Mouse (Mus musculus) left cerebral cortex, postnatal 25 days (tissue): ENCODE results near the gene Psg16. TPM values are rescaled to one million over a fixed set of nuclear protein-coding genes. Genes with fewer than 3 reads are reported as not detected.

Experiments used
- DNase-seq, 2 experiments: peaks; one replicate each; pipeline ENCODE4 v3.0.0; 2022; ENCODE audit warnings: low spot score in 2 of 2, mixed read lengths in 1 of 2
- intact Hi-C: fragments of 180-260 bp; cut with DNase I; formaldehyde crosslinking; loops from one replicate; pipeline ENCODE4 v1.15.1; 2025
- total RNA-seq, 2 experiments: library from RNA; stranded (reverse); gene quantifications; 2 replicates each; pipeline ENCODE4 v1.2.3; 2021

Gene Psg16
- total RNA-seq = 1 to 10 TPM; 4.1 to 5.5 TPM

DNA sequence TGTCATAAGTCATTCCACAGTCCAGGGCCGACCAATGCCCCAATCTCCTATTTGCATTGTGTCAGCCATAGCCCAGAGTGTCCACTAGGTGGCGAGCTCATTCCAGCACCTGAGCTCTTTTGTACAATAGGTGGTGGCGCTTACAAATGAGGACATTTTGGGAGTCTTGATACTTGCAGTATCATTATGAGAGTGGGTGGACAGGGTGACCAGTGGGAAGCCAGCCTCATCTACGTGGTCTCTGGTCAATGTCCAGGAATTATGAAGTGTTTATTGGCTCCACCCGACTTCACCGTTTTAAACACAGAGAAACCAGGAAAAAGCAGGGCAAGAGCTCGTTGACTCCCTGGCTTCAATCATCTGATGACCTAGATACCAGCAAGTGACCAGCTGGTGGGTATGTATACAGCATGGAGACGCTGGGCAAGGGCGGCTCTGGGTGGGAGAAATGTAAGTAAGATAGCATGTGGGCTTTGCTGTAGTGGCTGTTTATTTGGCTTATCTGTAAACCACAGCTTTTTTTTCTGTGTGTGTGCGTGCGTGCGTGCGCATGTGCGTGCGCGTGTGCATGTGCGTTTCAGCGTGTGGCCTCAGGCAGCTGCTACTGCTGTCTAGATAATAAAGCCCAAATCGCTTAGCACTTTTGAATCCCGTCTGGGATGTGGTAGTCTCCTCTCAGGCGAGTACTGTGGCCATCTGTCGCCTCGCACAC, at the start of gene Psg16:
Gene Psg16, plus strand, starts transcription at position 137 of the 712 bp plus-strand sequence.
- peak; percentile 68 to 74 for DNase-seq
- intact Hi-C loops = loop anchor here (2.0 to 5.0 kb wide), 2 partner anchors 1605 to 1798 kb away; partner anchors contain the start of gene Pglyrp1

DNA sequence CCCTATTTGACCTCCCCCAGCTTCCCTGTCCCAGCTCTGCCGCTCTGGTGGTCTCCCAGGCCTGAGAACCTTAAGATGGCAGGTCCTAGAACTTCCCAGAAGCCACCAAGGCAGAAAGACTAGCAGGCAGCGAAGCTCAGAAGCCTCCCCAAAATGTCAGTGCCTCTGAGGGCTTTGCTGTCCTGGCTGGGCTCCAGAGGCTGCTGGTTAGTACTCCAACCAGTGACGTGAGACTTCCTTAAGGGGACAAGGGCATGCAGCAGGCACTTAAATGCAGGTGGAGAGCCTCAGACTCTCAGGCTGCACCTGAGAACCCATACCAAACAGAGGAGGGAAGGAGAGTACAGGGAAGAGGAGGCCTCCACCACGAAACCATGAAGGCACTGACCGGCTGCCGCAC, 49.7 kb upstream of the Psg16 start:
- intact Hi-C loops = no loop called here
- no peak for DNase-seq

DNA sequence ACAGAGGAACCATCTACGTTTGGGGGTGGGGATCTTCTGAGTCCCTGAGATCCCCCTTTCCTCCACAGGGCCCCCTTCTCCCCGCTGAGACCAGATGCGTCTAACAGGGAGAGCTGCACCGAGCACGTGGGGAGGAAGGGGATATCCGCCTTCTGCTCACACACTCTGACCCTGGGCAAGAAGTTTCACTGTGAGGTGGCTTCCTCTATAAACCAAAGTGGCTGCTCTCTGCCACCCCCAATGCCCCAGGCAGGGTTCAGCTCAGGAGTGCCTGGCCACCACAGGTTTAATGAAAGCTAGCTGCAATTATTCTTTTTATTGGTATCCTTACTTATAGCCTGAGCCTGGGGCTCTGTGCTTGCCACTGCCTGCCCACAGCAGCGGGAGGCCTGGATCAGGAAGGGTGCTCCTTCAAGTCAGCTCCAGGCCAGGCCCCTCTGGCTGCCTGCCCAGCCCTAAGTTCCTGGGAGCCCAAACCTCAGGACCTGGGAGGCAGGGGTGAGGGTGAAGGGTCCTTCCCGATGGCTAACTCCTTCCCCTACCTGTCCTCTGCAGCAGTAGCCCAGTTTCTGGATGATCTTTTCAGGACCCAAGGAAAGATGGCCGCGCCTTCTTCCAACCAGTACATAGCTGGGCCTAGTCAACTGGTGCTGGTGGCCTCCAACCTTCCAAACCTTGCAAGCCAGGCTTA, 48.9 kb upstream of the Psg16 start:
- intact Hi-C loops = no loop called here
- DNase-seq = peak in 1 of 2 experiments; percentile 8

DNA sequence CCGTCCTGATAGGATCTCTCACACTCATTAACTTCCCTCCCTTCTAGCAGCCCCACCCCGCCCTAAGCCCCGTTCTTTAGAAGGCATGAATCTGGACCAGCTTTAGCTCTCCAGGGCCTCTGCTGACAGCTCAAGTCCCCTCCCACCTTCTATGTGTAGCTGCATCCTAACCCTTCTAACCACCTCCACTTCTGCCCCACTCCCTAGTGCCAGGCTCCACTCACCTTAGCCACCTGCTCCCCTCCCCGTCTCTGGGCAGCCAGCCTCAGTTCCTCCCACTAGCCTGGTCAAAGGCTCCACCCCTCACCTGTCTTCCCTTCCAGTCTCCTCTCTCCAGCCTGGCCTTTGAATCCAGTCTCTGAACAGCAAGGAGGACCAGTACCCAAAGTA, 48.3 kb upstream of the Psg16 start:
- intact Hi-C loops = no loop called here
- DNase-seq = no peak

DNA sequence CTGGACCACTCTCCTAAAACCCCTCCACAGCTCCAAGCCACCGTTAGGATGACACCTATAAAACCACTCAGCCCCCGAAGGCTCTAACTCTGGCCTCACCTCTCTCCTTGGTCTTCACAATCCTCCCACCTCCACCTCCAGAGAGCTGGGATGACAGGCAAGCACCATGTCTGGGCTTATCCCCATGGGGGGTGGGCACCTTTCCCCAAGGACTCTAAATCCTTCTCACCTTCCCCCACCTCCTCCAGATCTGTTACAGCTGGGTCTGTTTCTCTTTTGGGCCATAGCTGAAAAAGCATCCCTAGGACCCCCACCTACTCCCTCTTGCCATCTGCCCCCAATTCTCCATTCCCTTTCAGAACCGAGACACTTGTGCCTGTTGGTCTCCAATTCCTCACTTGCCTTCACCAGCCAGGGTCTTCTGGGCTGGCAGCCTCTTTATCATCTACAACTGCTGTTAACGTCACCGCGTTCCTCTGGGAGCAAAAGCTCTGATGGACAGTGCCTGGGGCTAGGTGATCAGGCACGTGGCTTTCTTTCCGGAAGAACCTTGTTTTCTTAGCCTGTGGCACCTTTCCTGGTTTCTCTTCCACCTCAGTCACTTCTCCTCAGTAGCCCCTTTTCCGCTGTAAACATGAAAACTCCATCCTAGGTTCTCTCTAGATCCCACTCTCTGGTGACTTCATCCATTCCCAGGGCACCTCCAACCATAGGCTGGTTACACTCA, 47.8 kb upstream of the Psg16 start:
- intact Hi-C loops = no loop called here
- DNase-seq = peak in 1 of 2 experiments; percentile 39

DNA sequence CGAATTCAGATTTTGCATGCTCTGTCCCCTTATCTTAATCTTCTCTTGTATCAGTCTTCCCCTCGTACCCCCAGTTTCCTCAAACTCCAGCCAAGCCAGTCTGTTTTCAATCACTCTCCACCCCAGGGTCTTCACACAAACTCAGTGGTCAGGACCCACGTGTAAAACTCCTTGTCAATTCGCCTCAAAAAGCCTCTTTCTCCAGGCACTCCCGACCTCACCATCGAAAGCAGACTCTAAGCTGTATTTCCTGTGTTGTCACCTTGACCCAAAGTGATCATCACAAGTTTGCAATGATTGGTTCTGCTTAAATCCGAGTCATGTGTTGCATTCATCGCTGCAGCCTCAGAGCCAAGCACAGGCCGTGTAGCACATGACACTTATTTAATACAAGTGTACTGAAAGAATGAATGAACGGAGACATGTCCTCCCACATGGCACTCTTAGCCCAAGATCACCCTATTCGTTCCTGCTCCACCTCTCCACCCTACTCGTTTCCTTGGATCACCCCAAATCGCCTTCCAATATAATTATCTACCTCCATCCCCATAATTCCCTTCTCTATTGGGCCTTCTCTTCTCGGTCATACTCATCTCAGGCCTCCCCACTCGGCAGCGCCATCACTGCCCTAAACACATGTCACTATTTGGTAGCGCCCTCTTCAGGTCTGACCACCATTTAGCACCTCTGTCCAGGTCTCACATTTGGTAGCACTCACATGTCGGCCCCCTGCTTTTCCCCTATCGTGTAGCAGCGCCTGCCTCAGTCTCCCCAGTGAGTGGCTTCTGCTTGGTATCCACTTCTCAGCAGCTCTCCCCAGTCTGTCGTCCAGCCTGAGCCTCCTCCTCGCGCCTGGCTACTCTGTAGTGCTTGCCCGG, 46.9 kb upstream of the Psg16 start:
- intact Hi-C loops = loop anchor here (1.0 kb wide), 2 partner anchors 10 to 33 kb away; no protein-coding TSS in a partner anchor
- DNase-seq = peak in 1 of 2 experiments; percentile 81

DNA sequence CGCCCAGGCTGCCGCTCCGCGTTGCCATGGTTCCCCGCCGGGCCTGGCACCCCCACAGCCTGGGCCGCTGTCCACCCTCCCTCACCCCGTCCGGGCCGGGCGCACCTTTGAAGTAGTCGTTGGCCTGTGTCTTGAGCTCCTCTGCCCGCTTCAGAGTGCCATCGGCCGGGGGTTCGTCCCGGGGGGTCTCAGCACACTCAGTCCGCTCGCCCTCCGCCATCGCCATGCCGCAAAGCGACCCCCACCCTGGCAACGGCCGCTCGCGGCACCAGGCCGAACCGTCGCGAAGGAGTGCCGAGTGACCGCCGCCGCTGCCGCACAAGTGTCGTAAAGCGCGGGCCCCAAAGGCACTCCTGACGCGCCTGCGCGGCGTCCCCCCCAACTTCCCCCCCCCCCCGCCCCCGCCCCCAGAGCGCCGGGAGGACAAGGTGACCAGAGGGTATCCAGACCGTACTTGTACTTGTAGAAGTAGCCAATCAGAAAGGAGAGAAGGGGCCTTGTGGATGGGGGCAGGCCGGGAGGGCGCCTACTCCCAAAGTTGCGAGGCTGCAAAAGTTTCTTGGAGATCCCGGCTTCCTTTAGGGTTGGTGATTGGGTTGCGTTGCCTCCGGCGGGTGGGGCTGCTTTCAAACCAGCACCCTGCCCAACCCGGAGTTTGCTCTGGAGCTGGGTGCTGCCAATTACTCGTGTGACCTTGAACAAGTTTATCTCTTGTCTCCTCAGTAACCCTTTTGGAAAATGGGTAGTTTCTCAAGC, 46.1 kb upstream of the Psg16 start, which contains the start of gene Ppp5c:
Gene Ppp5c, minus strand, starts transcription at position 337 of the 756 bp plus-strand sequence.
- intact Hi-C loops = loop anchor here (1.0 kb wide), 2 partner anchors 10 to 33 kb away; no protein-coding TSS in a partner anchor
- DNase-seq = peak; percentile 90 to 91

DNA sequence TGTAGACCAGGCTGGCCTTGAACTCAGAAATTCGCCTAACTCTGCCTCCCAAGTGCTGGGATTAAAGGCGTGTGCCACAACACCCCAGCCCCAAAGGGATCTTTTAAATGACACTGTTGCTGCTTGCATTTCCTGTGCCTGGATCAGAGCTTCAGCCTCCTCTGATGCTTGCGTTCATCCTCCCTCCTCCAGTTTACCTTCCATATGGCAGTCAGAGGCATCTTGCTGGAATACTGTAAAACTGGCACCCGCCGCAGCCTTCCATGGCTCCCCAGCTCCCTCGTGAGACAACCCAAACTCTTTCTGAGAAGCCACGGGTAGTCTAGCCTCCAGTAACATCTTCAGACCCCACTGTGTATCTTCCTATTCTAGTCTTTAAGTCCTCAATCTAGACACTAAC, 44.9 kb upstream of the Psg16 start:
- intact Hi-C loops = loop anchor here (1.0 kb wide), 1 partner anchor 16 kb away; no protein-coding TSS in a partner anchor
- DNase-seq = peak in 1 of 2 experiments; percentile 86

DNA sequence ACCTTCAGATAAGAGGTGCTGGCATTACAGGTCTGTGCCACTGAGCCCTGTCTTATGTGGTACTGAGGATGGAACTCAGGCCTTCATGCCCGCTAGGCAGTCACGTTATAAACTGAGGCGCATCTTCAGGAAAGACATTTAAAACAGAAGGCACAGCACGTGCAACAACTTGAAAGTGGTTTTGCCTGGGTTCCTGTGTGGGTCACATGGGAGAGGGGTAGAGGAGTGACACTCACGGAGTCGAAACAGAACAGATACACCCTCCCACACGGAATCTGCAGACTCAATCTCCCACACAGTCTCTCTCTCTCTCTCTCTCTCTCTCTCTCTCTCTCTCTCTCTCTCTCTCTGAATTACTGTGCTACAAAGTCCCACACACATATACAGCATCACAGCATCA, 43.6 kb upstream of the Psg16 start:
- intact Hi-C loops = no loop called here
- DNase-seq = peak in 1 of 2 experiments; percentile 78

DNA sequence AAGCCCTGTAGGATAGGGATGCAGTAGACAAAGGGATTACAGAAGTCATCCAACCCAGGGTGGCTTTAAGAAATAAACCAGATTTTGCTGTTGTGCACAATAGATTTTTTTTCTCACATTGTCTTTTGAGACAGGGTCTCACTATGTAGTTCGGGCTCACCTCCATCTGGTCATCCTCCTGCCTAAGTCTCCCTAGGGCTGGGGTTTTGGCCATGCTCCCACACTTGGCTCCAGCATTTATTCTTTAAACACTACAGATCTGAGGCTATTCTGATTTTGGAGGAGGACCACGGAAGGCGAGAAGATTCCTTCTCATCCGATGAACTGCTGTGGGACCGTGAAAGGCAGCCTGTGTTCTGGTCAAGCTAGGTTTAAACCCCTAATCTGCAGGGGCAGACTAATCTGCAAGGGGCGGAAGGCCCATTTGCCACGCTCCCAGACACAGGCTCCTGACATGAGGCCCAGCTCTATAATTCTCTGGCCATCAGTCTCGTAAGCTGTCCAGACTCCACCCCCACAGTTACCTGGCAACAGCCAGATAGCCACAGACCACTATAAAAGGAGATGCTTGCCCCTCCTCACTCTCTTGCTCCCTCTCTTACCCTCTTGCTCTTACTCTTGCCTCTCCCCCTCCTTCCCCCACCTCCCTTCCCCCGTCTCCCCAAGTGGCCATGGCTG, 35.7 kb upstream of the Psg16 start:
- no peak for DNase-seq
- intact Hi-C loops = no loop called here

DNA sequence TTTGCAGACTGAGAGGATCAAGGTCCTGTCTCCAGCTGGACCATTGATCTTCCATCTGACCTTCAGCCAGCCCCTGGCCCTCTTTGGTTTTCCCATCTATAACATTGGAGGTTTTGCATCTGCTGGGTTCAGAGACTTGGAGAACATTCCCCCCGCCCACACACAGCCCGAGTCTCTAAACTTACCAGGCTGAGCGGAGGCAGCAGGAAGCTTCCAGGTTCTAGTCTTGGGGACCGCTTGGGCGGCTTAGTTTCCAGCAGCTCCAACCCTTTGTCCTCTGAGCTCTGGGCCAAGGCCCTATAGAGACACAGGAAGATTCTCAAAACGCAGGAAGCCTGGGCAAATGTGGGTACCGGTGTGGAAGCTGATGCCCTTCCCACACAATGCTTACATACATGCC, 34.5 kb upstream of the Psg16 start:
- peak in 1 of 2 experiments; percentile 80 for DNase-seq
- intact Hi-C loops = no loop called here

DNA sequence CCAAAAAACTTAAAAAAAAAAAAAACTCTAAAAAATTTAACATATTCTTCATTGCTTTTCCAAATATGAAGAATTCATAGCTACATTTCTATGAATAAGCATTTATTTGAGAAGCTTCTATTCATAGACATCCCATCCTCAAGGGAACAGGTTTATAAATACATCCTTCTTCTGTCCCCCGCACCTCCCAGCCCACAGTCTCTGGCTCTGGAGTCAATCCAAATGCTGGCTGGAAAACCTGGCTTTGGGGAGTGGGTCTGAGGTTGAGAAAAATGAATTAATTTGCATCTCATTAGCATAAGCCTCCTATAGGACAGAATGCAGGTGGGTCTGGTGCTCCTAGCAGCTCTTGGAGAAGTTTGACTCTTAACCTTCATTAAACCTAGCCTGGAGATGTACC, 28.1 kb upstream of the Psg16 start:
- intact Hi-C loops = loop anchor here (1.0 kb wide), 1 partner anchor 16 kb away; no protein-coding TSS in a partner anchor
- DNase-seq = peak; percentile 54 to 80

DNA sequence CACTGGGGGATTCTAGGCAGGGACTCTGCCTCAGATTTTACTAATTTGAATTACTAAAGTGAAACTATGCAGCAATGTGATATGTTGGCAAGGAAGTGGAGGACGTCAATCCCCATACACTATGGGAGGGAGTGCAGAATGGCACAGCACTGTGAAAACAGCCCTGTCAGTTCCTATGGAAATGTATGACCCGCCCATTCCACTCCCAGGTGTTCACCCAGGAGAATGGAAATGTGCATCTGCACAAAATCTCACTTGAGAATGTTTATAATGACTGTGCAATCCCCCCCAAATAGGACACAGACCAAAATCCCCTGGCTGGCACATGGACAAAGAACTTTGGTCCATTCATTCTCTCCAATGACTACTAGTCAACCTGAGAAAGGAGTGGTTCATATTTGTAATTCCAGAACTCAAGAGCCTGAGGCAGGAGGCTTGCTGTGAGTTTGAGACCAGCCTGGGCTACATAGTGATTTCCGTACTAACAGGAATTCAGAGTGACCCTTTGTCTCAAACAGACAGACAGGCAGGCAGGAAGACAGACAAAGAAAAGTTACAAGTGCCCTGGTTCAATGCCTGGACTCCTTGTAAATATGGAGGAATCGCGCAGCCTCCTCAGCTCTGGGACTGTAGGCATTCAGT, 26.7 kb upstream of the Psg16 start:
- DNase-seq = no peak
- intact Hi-C loops = no loop called here

DNA sequence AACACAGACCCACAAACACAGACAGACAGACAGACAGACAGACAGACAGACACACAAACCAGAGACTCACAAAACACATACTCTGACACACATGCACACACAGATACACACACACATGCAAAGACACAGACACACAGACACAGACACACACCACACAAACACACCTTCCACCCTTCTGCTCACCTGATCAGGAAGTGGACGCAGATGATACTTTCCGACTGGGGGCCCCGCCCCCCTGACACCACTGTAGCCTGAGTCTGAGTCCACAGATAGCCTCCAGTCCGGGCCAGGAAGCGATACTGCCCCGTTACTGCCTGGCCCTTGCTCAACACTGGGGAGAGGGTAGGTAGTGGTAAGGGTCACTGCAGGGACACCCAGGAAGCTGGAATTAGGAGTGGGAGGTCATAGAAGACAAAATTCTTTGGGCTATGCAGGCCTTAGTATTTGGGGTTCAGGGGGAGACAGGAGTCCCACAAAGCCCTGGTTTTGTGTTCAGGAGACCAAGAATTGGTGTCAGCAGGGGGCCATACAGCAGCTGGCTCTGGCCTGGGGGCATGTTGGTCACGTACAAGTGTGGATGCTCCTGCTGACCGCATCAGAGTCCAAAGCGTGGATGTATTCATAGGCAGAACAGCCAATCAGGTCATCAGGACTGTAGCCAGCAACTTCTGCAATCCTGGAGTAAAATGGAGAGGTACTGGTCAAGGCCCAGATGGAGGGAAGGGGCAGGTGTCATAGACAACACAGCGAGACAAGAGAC, 25.2 kb upstream of the Psg16 start:
- intact Hi-C loops = no loop called here
- no peak for DNase-seq

DNA sequence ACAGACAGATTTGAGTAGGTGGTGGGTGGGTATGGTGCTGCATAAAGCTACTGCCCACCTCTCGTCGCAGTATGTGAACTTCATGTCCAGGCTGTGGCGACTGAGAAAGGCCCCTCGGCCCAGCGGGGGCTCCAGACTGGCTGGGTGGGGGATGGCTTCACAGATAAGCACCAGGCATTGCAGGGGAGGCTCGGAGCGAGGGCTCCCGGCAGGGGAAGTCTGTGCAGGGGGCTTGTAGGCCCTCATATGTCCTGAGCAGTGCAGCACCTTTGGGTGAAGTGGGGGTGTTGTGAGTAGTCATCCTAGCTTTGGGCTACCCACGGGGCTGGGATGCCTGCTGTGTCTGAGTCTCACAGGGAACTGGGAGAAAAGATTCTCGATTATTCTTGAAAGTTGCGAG, 23.3 kb upstream of the Psg16 start:
- intact Hi-C loops = loop anchor here (1.0 to 5.0 kb wide), 2 partner anchors 34 to 118 kb away; no protein-coding TSS in a partner anchor
- DNase-seq = no peak

DNA sequence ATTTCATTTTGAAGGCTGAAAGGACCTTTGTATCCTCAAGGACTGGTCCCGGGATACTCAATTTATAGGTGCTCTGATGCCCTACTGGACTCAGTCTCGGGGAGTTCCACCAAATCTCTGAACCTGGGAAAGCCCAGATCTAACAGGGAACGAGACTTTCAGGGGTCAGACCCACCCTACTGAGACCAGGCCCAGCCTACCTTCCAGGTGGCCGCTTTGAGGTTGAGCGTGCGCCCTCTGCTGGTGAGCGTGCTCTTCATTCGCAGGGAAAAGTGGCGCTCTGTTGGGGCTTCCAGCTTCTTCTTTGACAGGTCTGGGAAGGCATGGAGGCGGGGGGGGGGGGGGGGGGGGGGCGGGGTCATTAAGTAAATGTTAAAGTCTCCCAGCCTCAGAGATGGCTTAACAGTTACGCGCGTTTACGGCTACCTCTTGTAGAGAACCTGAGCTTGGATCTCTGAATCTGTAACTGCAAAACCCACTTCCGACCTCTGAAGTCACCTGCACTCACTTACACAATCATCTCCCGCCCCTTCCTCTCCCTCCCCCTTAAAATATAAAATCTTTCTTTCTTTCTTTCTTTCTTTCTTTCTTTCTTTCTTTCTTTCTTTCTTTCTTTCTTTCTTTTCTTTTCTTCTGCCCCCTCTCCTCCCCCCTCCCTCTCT, 22.8 kb upstream of the Psg16 start:
- intact Hi-C loops = loop anchor here (1.0 to 5.0 kb wide), 2 partner anchors 35 to 119 kb away; no protein-coding TSS in a partner anchor
- peak; percentile 68 for DNase-seq
